Mouse (Mus musculus) heart, embryonic 14.5 days (tissue): ENCODE results near the gene Eif4enif1. TPM values are rescaled to one million over a fixed set of nuclear protein-coding genes. Genes with fewer than 3 reads are reported as not detected.

ENCODE experiments used
- ATAC-seq: fragments of 200-750 bp; cut with Nextera tagmentation; 2 replicates; pipeline ENCODE4 v1.8.0; 2017; ENCODE audit warnings: low read depth, moderate TSS enrichment; ENCODE audit not compliant: insufficient number of reproducible peaks, insufficient read depth, low FRiP score
- H3K27ac ChIP-seq, 2 experiments: fragments of 200-500 bp in 1 of 2; fragments of 300-500 bp in 1 of 2; sonication (generic) in 1 of 2; replicated peaks in 1 of 2; 2 replicates each; pipeline ENCODE4 v1.5.1; 2012 to 2014; ENCODE audit warnings: low read depth in 2 of 2, low read length in 2 of 2, control low read depth in 1 of 2, mild to moderate bottlenecking in 1 of 2, mixed read lengths in 1 of 2; ENCODE audit not compliant: control insufficient read depth in 1 of 2, insufficient read depth in 1 of 2
- H3K27me3 ChIP-seq: fragments of 300-500 bp; sonication (generic); 2 replicates; pipeline ENCODE4 v1.6.1; 2014; ENCODE audit warnings: mild to moderate bottlenecking, low read length, control low read depth; ENCODE audit not compliant: control insufficient read depth, insufficient read depth
- H3K36me3 ChIP-seq: fragments of 300-500 bp; sonication (generic); 2 replicates; pipeline ENCODE4 v1.6.1; 2014; ENCODE audit warnings: mild to moderate bottlenecking, control low read depth, low read length, mixed read lengths; ENCODE audit not compliant: control insufficient read depth, insufficient read depth
- H3K4me1 ChIP-seq, 2 experiments: fragments of 200-500 bp in 1 of 2; fragments of 300-500 bp in 1 of 2; sonication (generic) in 1 of 2; 2 replicates each; pipeline ENCODE4 v1.6.1; 2012 to 2014; ENCODE audit warnings: low read length in 2 of 2, control low read depth in 1 of 2, mixed read lengths in 1 of 2; ENCODE audit not compliant: control insufficient read depth in 2 of 2, insufficient read depth in 2 of 2
- H3K4me2 ChIP-seq: fragments of 300-500 bp; sonication (generic); 2 replicates; pipeline ENCODE4 v1.6.1; 2014; ENCODE audit warnings: mild to moderate bottlenecking, low read length
- H3K4me3 ChIP-seq, 2 experiments: fragments of 200-500 bp in 1 of 2; fragments of 300-500 bp in 1 of 2; sonication (generic) in 1 of 2; 2 replicates each; pipeline ENCODE4 v1.5.1; 2012 to 2014; ENCODE audit warnings: low read length in 2 of 2, mild to moderate bottlenecking in 2 of 2, control low read depth in 1 of 2, low read depth in 1 of 2, moderate library complexity in 1 of 2; ENCODE audit not compliant: control insufficient read depth in 1 of 2, insufficient read depth in 1 of 2
- H3K9ac ChIP-seq: fragments of 300-500 bp; sonication (generic); 2 replicates; pipeline ENCODE4 v1.6.1; 2014; ENCODE audit warnings: mild to moderate bottlenecking, low read length
- H3K9me3 ChIP-seq: fragments of 300-500 bp; sonication (generic); 2 replicates; pipeline ENCODE4 v1.6.1; 2016; ENCODE audit warnings: low read length, control low read depth; ENCODE audit not compliant: control insufficient read depth
- WGBS: fragments of 180-500 bp; shearing (Covaris S2); extraction: QIAGEN DNeasy Blood & Tissue Kit; methylation state at CpG from one replicate; pipeline ENCODE4 v1.1.7; 2014; 5-methylcytosine and 5-hydroxymethylcytosine counted together
- polyA plus RNA-seq: library from polyadenylated mRNA; unstranded; fragments of >200 nt; fragmentation: Nextera tagmentation; extraction: Ambion mirVana; gene quantifications from 2 replicates; pipeline ENCODE4 v1.2.1, GENCODE M21; 2014

Eif4enif1 gene
- polyA plus RNA-seq, 1 experiment from 2014 or later: 45.1 TPM

DNA sequence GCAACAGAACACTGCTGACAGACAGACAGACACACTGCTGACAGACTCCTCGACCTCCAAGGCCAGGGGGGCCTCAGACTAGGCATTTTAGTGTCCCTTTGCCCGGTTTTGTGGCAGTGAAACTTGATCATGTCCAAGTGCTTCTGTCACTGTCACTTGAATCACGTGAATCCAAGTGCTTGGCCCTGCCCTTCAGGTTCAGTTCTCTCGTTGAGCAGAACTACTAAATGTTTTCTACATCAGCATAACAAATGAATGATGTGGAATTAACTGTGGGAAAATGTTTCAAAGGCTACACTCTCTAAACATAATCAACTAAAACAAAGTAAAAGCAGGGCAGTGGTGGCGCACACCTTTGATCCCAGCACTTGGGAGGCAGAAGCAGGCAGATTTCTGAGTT lies 76.2 kb downstream of the Eif4enif1 start:
- no peaks in the 10 kb centered on the region for H3K4me1 ChIP-seq
- no peak overlapping the region for H3K4me2 ChIP-seq
- no peaks in the 10 kb centered on the region for H3K36me3 ChIP-seq
- no peak overlapping the region for H3K4me3 ChIP-seq
- H3K9ac ChIP-seq: no peak overlapping the region
- H3K9me3 ChIP-seq: peaks cover 9% of the 10 kb centered on the region; the same call in 1 of the 2 replicates
- no peaks in the 10 kb centered on the region for H3K27me3 ChIP-seq
- ATAC-seq: no peak
- WGBS: 50% methylated on average over 5 of the region's 5 CpGs
- no peak overlapping the region for H3K27ac ChIP-seq

DNA sequence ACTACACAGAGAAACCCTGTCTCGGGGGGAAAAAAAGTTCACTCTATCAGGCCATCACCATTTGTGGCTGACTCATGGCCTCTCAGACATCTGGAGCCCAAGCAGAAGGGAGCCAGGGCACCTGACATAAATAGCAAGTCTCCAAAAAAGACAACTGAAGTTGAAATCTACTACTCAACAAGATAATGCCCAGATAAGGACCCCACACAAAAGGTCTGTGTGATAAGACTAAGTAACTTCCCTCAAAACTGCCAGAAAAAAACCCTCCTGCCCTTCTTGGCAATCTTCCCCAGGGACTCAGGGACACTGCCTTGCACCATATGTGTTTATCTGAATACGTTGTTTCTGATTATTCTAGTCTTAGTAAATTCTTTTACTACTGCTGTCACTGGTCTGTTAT lies 77.5 kb downstream of the Eif4enif1 start:
- Histone ChIP-seq H3K27ac (no peak overlapping the region), H3K4me2 (no peak overlapping the region), H3K27me3 (no peaks in the 10 kb centered on the region), H3K9me3 (peaks cover 9% of the 10 kb centered on the region; the same call in 1 of the 2 replicates), H3K36me3 (no peaks in the 10 kb centered on the region), H3K4me1 (no peaks in the 10 kb centered on the region), H3K9ac (no peak overlapping the region), H3K4me3 (no peak overlapping the region)
- ATAC-seq: no peak
- 53% methylated on average over 2 of the region's 2 CpGs for WGBS

GRCm38 (mm10) chr11:3282887-3283286 lies 80.7 kb downstream of the Eif4enif1 start:
- Histone ChIP-seq H3K36me3 (no peaks in the 10 kb centered on the region), H3K4me2 (no peak overlapping the region), H3K27ac (no peak overlapping the region), H3K9ac (no peak overlapping the region), H3K4me3 (no peak overlapping the region), H3K9me3 (peaks cover 9% of the 10 kb centered on the region; the same call in 1 of the 2 replicates), H3K4me1 (no peaks in the 10 kb centered on the region), H3K27me3 (no peaks in the 10 kb centered on the region)
- no peak for ATAC-seq
- WGBS: 76% methylated on average over 6 of the region's 6 CpGs

DNA sequence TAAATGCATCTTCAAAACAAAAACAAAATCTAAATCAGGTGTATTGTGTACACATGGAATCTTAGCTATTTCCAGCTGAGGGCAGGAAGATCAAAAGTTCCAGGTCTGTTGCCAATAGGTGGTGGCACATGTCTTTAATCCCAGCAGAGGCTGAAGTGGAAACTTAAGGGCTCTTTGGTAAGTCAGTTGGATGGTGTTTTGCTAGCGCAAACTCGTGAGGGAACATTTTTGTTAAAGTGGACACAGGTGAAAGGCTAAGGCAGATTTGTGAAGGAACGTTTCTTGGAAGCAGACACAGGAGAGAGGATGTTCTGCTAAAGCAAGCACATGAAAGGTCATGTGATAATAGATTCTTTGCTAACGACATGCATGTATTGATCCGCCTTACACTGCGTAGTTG lies 81.5 kb downstream of the Eif4enif1 start:
- Histone ChIP-seq H3K4me3 (no peak overlapping the region), H3K36me3 (no peaks in the 10 kb centered on the region), H3K9ac (no peak overlapping the region), H3K4me2 (no peak overlapping the region), H3K27ac (no peak overlapping the region), H3K9me3 (peaks cover 9% of the 10 kb centered on the region; the same call in 1 of the 2 replicates), H3K4me1 (no peaks in the 10 kb centered on the region; a peak in 1 of 4 replicates), H3K27me3 (no peaks in the 10 kb centered on the region)
- ATAC-seq: no peak
- 91% methylated on average over 6 of the region's 6 CpGs for WGBS

DNA sequence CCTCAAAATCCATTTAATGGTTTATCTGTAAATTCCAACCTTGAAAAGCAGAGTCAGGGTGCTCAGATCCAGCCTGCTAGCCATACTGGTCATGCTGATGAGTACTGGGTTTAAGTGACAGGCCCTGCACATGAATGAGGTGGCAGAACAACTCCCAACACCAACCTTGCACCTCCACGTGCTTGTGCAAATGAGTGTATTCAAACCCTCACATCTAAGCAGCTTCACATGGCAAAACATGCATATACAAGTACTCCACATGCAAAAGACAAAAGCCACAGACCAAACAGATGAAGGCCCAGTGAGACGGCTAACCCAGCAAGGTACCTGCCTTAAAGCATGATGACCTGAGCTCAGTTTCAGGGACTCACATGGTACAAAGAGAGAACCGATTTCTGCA lies 83.7 kb downstream of the Eif4enif1 start:
- H3K27ac ChIP-seq: no peak overlapping the region
- no peaks in the 10 kb centered on the region for H3K27me3 ChIP-seq
- peaks cover under 1% of the 10 kb centered on the region in 2 experiments; a peak in 2 of 4 replicates for H3K4me1 ChIP-seq
- H3K36me3 ChIP-seq: no peaks in the 10 kb centered on the region
- no peak overlapping the region for H3K9ac ChIP-seq
- H3K4me2 ChIP-seq: no peak overlapping the region
- 83% methylated on average over 3 of the region's 3 CpGs for WGBS
- no peak overlapping the region for H3K4me3 ChIP-seq
- peaks cover 6% of the 10 kb centered on the region; the same call in 1 of the 2 replicates for H3K9me3 ChIP-seq
- ATAC-seq: no peak

DNA sequence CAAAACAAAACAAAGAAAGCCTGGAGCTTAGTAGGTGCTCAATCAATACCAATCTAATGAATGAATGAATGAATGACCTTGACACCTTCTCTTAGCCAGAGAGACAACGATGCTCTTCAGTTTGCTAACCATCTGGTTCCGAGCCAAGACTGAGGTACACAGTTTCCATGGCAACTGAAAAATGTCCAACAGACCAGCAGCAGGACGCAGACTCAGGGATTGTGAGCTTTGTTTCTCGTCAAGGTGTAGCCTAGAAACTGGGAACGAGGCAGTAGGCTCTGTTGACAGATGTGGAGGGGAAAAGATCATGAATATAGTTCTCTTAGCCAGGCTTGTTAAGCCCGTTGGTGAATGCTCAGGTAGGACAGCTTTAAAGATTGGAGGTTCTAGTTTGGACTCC lies 84.9 kb downstream of the Eif4enif1 start:
- no peaks in the 10 kb centered on the region for H3K36me3 ChIP-seq
- no peak overlapping the region for H3K4me3 ChIP-seq
- 63% methylated on average over 6 of the region's 6 CpGs for WGBS
- H3K27me3 ChIP-seq: no peaks in the 10 kb centered on the region
- H3K4me2 ChIP-seq: no peak overlapping the region
- H3K27ac ChIP-seq: no peak overlapping the region
- H3K9ac ChIP-seq: no peak overlapping the region
- peaks cover 2 to 7% of the 10 kb centered on the region in 2 experiments; a peak in 2 of 4 replicates for H3K4me1 ChIP-seq
- no peaks in the 10 kb centered on the region for H3K9me3 ChIP-seq
- no peak for ATAC-seq

DNA sequence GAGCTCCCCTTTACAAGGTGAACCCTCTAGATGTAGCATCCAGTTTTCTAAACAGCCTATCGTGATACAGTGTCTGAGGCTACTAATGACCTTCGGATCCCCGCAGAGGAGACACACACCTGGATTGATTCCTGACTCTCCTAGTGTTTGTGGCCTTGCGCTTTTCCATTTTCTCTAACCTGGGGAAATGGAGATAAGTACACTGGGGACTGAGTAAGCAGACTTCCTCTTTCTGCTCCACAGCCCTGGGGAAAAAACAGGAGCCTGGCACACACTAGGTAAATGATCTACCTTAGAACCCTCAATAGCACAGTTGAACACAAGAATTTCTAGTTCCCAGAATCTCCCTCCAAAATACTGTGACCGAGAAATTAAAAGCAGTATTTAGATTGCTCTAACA lies 85.7 kb downstream of the Eif4enif1 start:
- peaks cover 2% of the 10 kb centered on the region for H3K36me3 ChIP-seq
- no peak for ATAC-seq
- peaks cover 6 to 12% of the 10 kb centered on the region in 2 experiments for H3K4me1 ChIP-seq
- no peaks in the 10 kb centered on the region for H3K27me3 ChIP-seq
- peak overlapping the region in 1 of 2 experiments; percentile 67; a peak in 1 of 4 replicates for H3K4me3 ChIP-seq
- 69% methylated on average over 5 of the region's 5 CpGs for WGBS
- no peaks in the 10 kb centered on the region for H3K9me3 ChIP-seq
- peak overlapping the region; percentile 98 for H3K9ac ChIP-seq
- peak overlapping the region; percentile 83 for H3K4me2 ChIP-seq
- H3K27ac ChIP-seq: peak overlapping the region in 1 of 2 experiments; percentile 100; a peak in 1 of 4 replicates
